ENCODE assay signal across 21 mouse cellular contexts in the genomic region with DNA sequence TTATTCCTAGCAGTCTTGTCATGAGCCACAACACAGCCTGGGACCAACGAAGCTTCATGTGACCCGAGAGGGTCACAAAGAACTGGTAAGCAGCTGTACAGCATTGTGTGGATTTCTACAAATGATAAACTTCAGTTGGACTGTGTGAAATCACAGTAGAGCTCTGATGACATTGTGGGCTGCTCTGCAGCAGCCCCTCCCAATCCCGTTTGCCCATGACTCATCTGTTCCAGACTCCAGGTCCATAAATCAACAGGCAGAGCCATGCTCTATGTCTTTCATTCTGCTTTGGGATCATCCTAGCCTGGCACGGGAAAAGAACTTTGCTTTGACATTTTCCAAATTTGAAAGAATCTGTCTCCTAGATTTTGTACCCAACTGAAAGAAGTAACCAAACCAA. TPM values are rescaled to one million over a fixed set of nuclear protein-coding genes. Genes with fewer than 3 reads are reported as not detected.
DNase-seq lines count a peak whose midpoint lies in the region; ATAC-seq and TF ChIP-seq lines count a peak whose summit lies in the region.
"Had no signal": no experiment of that assay in that cellular context is flagged by ENCODE, and none has a peak within 500 bp of the region (broad histone marks: within the 10 kb centered on the region; RNA-seq: fewer than 3 reads in every experiment).

No protein-coding gene starts in this region.

- 35% methylated on average over 4 of the region's 4 CpGs for WGBS in lung, postnatal 0 days
- 36% methylated on average over 4 of the region's 4 CpGs for WGBS in intestine, embryonic 15.5 days

- no peak overlapping the region for H3K4me2 ChIP-seq in lung, postnatal 0 days (replicated peaks; ENCODE audit: low read depth, low read length)
- H3K4me2 ChIP-seq in intestine, embryonic 15.5 days (replicated peaks) = no peak overlapping the region
- H3K4me2 ChIP-seq: hindbrain, embryonic 14.5 days; midbrain, embryonic 11.5 days; neural tube, embryonic 13.5 days had no signal

- H3K4me3 ChIP-seq in lung, postnatal 0 days (ENCODE audit: low read depth, low read length) = no peak overlapping the region
- H3K4me3 ChIP-seq in intestine, embryonic 15.5 days (replicated peaks) = no peak overlapping the region
- H3K4me3 ChIP-seq: erythroblast, embryonic 14.5 days; neural tube, embryonic 13.5 days had no signal

- TF ChIP-seq EP300 in lung, postnatal 0 days (IDR thresholded peaks at IDR 0.05) = no peak

- no peaks in the 10 kb centered on the region for H3K4me1 ChIP-seq in lung, postnatal 0 days (ENCODE audit: insufficient read depth, low read depth, low read length)
- no peaks in the 10 kb centered on the region; the same call in 1 of the 2 replicates for H3K4me1 ChIP-seq in intestine, embryonic 15.5 days (replicated peaks)

- H3K36me3 ChIP-seq in lung, postnatal 0 days (ENCODE audit: insufficient read depth, low read length) = no peaks in the 10 kb centered on the region
- no peaks in the 10 kb centered on the region for H3K36me3 ChIP-seq in intestine, embryonic 15.5 days
- H3K36me3 ChIP-seq: neural tube, embryonic 13.5 days had no signal

- peak; percentile 59 for DNase-seq in lung, postnatal 0 days (ENCODE audit: low spot score)
- no peak for DNase-seq in lung, postnatal 10 days
- DNase-seq in NIH3T3 (ENCODE audit: low read depth) = peak; percentile 77
- peak; percentile 39 for DNase-seq in adrenal gland, postnatal 25 days
- DNase-seq in spleen, postnatal 4 days (ENCODE audit: low spot score in 2 of 2) = no peak
- DNase-seq: cerebellum, adult 11 months; gastrocnemius, postnatal 10 days; kidney, postnatal 36 days; lung, postnatal 4 days; right cerebral cortex, postnatal 14 days; thymus, postnatal 36 days had no signal

- H3K9me3 ChIP-seq in lung, postnatal 0 days (ENCODE audit: low read length) = no peaks in the 10 kb centered on the region
- H3K9me3 ChIP-seq in intestine, embryonic 15.5 days = no peaks in the 10 kb centered on the region
- H3K9me3 ChIP-seq: neural tube, embryonic 13.5 days had no signal

- peak; percentile 34 for ATAC-seq in lung, postnatal 0 days
- ATAC-seq in inflammation-experienced regulatory T-cells, adult 6 months = no peak
- no peak for ATAC-seq in intestine, embryonic 15.5 days
- ATAC-seq: intestine, postnatal 0 days had no signal

- no peak for TF ChIP-seq CTCF in lung, postnatal 0 days (IDR thresholded peaks at IDR 0.05)

- H3K27ac ChIP-seq in lung, postnatal 0 days (ENCODE audit: low read length) = no peak overlapping the region
- H3K27ac ChIP-seq in intestine, embryonic 15.5 days = no peak overlapping the region
- H3K27ac ChIP-seq: hindbrain, embryonic 14.5 days; neural tube, embryonic 13.5 days had no signal

- H3K27me3 ChIP-seq in lung, postnatal 0 days (replicated peaks; ENCODE audit: insufficient read depth, low read length) = no peaks in the 10 kb centered on the region; the same call in 1 of the 2 replicates
- no peaks in the 10 kb centered on the region for H3K27me3 ChIP-seq in intestine, embryonic 15.5 days (replicated peaks)
- H3K27me3 ChIP-seq: neural tube, embryonic 13.5 days had no signal

- H3K9ac ChIP-seq in lung, postnatal 0 days (replicated peaks; ENCODE audit: low read depth) = no peak overlapping the region
- no peak overlapping the region for H3K9ac ChIP-seq in intestine, embryonic 15.5 days
- H3K9ac ChIP-seq: hindbrain, embryonic 14.5 days; neural tube, embryonic 13.5 days had no signal

RNA-seq across cellular contexts. Expression of a gene that starts 4.7 kb away (rescaled TPM):
- 8.3 and 9.0 TPM in 2 replicates for polyA plus RNA-seq in lung, postnatal 0 days (2015; fragmentation: Nextera tagmentation; extraction: Ambion mirVana)
- total RNA-seq in adrenal gland, postnatal 25 days (2021) = 17.4 and 25.7 TPM in 2 replicates
- 1 to 10 TPM; 1.7 to 5.8 (median 2.1) TPM for polyA plus RNA-seq in inflammation-experienced regulatory T-cells, adult 6 months (2017; shearing (Covaris generic))
- 11.6 and 14.7 TPM in 2 replicates for polyA plus RNA-seq in intestine, embryonic 15.5 days (2015; fragmentation: Nextera tagmentation; extraction: Ambion mirVana)

RNA-seq across cellular contexts. Expression of a gene that starts 20.2 kb away (rescaled TPM):
- 0.73 and 1.1 TPM in 2 replicates for polyA plus RNA-seq in lung, postnatal 0 days (2015; fragmentation: Nextera tagmentation; extraction: Ambion mirVana)
- 1.2 and 2.1 TPM in 2 replicates for total RNA-seq in adrenal gland, postnatal 25 days (2021)
- polyA plus RNA-seq in inflammation-experienced regulatory T-cells, adult 6 months (2017; shearing (Covaris generic)) = not detected
- polyA plus RNA-seq in intestine, embryonic 15.5 days (2015; fragmentation: Nextera tagmentation; extraction: Ambion mirVana) = 1.6 and 1.8 TPM in 2 replicates
- total RNA-seq: common myeloid progenitor, adult 5-6 weeks; MEL; monocyte, adult 5-6 weeks had no signal
- polyA plus RNA-seq: erythroblast, embryonic 14.5 days had no signal

Comparison
In these comparisons a context has a peak if more than half of its experiments do, and no peak if none do; other contexts are left out.
1. DNase-seq: peak in lung, postnatal 0 days (single experiment), NIH3T3 (single experiment) and adrenal gland, postnatal 25 days (single experiment); none in lung, postnatal 10 days (single experiment) and spleen, postnatal 4 days (0 of 2).